Mouse (Mus musculus): ENCODE measurements around the gene Tmem178b.

DNA sequence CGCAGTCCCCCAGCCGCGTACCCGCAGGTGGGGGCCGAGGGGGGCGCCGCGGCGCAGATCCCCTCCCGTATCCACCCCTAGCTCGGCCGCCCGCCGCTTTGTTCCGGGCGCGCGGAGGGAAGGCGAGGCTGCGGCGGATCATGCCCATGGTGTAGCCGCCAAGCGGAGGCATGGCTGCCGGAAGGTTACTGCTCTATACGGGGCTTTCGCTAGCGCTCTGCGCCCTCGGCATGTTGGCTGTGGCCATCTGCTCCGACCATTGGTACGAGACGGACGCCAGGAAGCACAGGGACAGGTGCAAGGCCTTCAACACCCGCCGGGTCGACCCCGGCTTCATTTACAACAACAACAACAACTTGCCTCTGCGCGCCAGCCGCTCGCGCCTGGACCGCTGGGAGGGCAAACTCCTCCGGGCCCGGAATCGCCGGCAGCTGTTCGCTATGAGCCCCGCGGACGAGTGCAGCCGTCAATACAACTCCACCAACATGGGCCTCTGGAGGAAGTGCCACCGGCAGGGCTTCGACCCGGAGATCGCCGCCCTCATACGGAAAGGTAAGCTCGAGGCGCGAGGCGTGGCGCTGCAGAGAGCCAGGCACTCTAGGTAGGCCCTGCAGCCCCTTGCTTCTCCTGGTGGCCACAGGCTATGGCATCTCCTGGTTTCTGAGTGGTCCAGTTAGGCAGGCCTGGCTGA is at the start of gene Tmem178b:
- TF ChIP-seq GATA1 (IDR thresholded peaks at IDR 0.05; ENCODE audit: low read length) (no peak), TAL1 (IDR thresholded peaks at IDR 0.05; ENCODE audit: low read length) (no peak)
